Mouse (Mus musculus) testis, adult 2 months (tissue): ENCODE data around the gene Agrp.

Source experiments
- CTCF ChIP-seq: fragments of 200-500 bp; IDR thresholded peaks from 2 replicates; pipeline ENCODE4 v1.5.1; 2012; ENCODE audit warnings: low read depth, mild to moderate bottlenecking, inconsistent platforms, low read length, moderate library complexity; ENCODE audit not compliant: control insufficient read depth, insufficient read depth, insufficient replicate concordance
- POLR2A ChIP-seq: fragments of 200-500 bp; IDR thresholded peaks from 2 replicates; pipeline ENCODE4 v1.6.1; 2012; ENCODE audit warnings: low read depth, mild to moderate bottlenecking, inconsistent platforms, low read length, moderate library complexity; ENCODE audit not compliant: control insufficient read depth

DNA sequence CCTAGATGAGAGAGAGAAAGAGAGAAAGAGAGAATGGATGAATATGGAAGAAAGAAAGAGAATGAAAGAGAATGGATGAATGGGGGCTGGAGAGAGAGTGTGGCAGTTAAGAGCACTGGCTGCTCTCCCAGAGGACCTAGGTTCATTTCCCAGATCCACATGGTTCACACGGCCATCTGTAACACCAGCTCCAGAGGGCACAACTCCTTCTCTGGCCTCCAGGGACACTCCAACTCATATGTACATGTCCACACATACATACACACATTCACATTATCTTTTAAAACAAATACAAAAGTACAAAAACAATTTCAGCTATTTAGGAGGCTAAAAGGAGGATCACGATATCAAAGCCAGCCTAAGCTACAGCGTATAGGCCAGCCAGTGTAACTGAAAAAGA is 74.3 kb downstream of the Agrp start:
- no peak for TF ChIP-seq POLR2A
- no peak for TF ChIP-seq CTCF
